Mouse (Mus musculus) neural tube, embryonic 14.5 days (tissue): ENCODE measurements around the gene D630036H23Rik. TPM values are rescaled to one million over a fixed set of nuclear protein-coding genes. Genes with fewer than 3 reads are reported as not detected.
A peak's percentile ranks its signal among the peaks of the same experiment; 100 is the strongest.
"Not testable (repeated sequence)": the region's sequence is repeated elsewhere in the genome, so short reads cannot be mapped to it uniquely, and the experiment has no call there.

ENCODE experiments used
- ATAC-seq: fragments of 200-750 bp; cut with Nextera tagmentation; 2 replicates; pipeline ENCODE4 v1.8.0; 2017; ENCODE audit warnings: low read depth, mild to moderate bottlenecking, moderate TSS enrichment, moderate library complexity
- H3K27ac ChIP-seq: fragments of 300-500 bp; sonication (generic); 2 replicates; pipeline ENCODE4 v1.5.1; 2014; ENCODE audit warnings: low read depth, mild to moderate bottlenecking, control low read depth, low read length, moderate library complexity, mixed read lengths
- H3K27me3 ChIP-seq: fragments of 300-500 bp; sonication (generic); 2 replicates; pipeline ENCODE4 v1.6.1; 2014; ENCODE audit warnings: low read length; ENCODE audit not compliant: control insufficient read depth, insufficient read depth
- H3K36me3 ChIP-seq: fragments of 300-500 bp; sonication (generic); 2 replicates; pipeline ENCODE4 v1.6.1; 2014; ENCODE audit warnings: low read length, mixed read lengths; ENCODE audit not compliant: control insufficient read depth, insufficient read depth
- H3K4me1 ChIP-seq: fragments of 300-500 bp; sonication (generic); 2 replicates; pipeline ENCODE4 v1.6.1; 2014; ENCODE audit warnings: low read length; ENCODE audit not compliant: control insufficient read depth, insufficient read depth
- H3K4me2 ChIP-seq: fragments of 300-500 bp; sonication (generic); 2 replicates; pipeline ENCODE4 v1.6.1; 2014; ENCODE audit warnings: mild to moderate bottlenecking, low read depth, low read length, control low read depth
- H3K4me3 ChIP-seq: fragments of 300-500 bp; sonication (generic); 2 replicates; pipeline ENCODE4 v1.5.1; 2014; ENCODE audit warnings: low read depth, low read length, control low read depth, mixed read lengths
- H3K9ac ChIP-seq: fragments of 300-500 bp; sonication (generic); replicated peaks from 2 replicates; pipeline ENCODE4 v1.6.1; 2014; ENCODE audit warnings: low read depth, mild to moderate bottlenecking, control low read depth, low read length, mixed read lengths
- H3K9me3 ChIP-seq: fragments of 300-500 bp; sonication (generic); 2 replicates; pipeline ENCODE4 v1.6.1; 2016; ENCODE audit warnings: low read length; ENCODE audit not compliant: control insufficient read depth
- WGBS: fragments of 180-500 bp; shearing (Covaris S2); extraction: QIAGEN DNeasy Blood & Tissue Kit; methylation state at CpG from one replicate; pipeline ENCODE4 v1.1.7; 2014; 5-methylcytosine and 5-hydroxymethylcytosine counted together
- polyA plus RNA-seq: library from polyadenylated mRNA; unstranded; fragments of >200 nt; fragmentation: Nextera tagmentation; extraction: Ambion mirVana; gene quantifications from 2 replicates; pipeline ENCODE4 v1.2.1, GENCODE M21; 2014

Gene D630036H23Rik
- polyA plus RNA-seq, 1 experiment from 2014 or later, result 2.6 TPM

DNA sequence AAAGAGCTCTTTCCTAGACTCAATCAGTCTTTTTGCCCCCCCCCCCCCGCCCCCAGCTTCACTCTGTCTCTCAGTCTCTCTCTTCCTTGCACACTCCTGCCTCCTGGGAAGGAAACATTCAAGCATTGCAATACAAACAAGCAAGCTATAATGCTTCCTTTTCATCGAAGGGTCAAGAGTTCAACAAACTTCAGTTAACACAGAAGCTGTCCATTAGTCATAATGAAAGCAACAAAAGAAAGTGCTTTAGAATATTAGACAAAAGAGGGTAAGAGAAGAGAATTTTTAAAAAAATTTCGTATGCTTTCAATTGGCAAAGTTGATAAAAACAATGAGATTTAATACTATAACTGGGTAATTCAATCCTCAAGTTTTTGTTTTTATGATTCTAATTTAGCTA lies 1.7 kb downstream of the D630036H23Rik start:
- H3K4me1 ChIP-seq, result peaks cover 4% of the 10 kb centered on the region; the same call in 1 of the 2 replicates
- no peak overlapping the region for H3K4me3 ChIP-seq
- H3K27me3 ChIP-seq, result no peaks in the 10 kb centered on the region
- no peak overlapping the region for H3K4me2 ChIP-seq
- ATAC-seq, result no peak
- WGBS, result 21% methylated on average over 3 of the region's 3 CpGs
- H3K27ac ChIP-seq, result no peak overlapping the region
- no peak overlapping the region for H3K9ac ChIP-seq
- no peaks in the 10 kb centered on the region for H3K36me3 ChIP-seq
- no peaks in the 10 kb centered on the region for H3K9me3 ChIP-seq

DNA sequence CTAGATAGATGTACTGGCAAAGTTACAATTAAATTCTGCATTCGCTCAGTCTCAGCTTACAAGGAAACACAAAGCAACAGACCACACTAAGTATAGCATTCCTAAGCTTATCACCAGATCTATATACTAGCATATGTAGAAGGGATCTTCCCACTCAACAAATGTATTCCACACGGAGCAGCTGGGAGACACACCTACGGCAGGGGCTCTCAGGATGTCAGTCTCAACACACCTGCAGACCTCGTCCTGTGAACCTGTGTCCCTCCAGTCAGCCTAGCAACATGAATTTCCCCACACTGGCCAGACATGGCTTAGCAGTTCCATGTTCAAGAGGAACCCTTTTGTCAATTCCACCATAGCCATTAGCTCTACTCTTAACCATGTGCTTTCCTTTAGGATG lies 5.6 kb downstream of the D630036H23Rik start:
- not testable (repeated sequence) for H3K9ac ChIP-seq, H3K4me1 ChIP-seq, H3K9me3 ChIP-seq, ATAC-seq, H3K4me3 ChIP-seq, H3K27me3 ChIP-seq, H3K36me3 ChIP-seq, H3K4me2 ChIP-seq, H3K27ac ChIP-seq
- 94% methylated on average over 3 of the region's 4 CpGs for WGBS

DNA sequence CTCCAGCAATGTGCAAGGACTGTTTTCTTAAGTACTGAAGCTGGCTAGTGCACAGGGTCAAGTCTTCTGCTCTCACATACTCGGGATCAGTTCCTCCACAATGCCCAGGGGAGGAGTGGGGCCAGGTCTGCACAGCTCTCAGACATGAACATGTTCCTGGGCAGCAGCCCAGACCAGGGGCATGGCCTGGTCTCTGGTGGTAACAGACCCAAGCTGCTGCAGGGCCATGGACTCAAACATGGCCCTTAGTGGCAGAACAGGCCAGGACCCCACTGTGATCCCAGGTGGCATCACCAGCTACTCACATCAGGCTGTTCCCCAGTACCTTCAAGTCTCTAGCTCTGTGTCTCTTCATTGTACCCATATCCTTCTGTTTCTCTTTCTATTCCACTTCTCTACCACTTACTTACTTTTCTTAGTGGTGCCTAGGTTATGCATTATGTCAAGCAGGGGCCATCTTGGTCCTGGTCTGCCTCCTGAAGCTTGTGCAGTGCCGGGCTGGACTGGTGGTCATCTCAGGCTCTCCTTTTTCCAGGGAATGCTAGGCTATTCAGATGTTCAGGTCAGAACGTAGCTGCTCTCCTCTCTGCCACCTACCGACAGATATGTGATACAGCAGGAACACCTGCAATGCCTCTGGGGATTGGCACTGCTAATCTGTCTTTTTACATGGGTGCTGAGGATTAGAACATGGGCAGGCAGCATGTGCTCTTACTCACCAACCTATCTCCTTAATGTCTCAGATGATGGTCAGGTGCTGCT lies 8.6 kb downstream of the D630036H23Rik start:
- Histone ChIP-seq H3K4me2 (no peak overlapping the region), H3K9ac (no peak overlapping the region), H3K36me3 (no peaks in the 10 kb centered on the region), H3K9me3 (no peaks in the 10 kb centered on the region), H3K27me3 (no peaks in the 10 kb centered on the region), H3K27ac (no peak overlapping the region), H3K4me3 (no peak overlapping the region), H3K4me1 (no peaks in the 10 kb centered on the region)
- 59% methylated on average over 4 of the region's 4 CpGs for WGBS
- ATAC-seq, result no peak

DNA sequence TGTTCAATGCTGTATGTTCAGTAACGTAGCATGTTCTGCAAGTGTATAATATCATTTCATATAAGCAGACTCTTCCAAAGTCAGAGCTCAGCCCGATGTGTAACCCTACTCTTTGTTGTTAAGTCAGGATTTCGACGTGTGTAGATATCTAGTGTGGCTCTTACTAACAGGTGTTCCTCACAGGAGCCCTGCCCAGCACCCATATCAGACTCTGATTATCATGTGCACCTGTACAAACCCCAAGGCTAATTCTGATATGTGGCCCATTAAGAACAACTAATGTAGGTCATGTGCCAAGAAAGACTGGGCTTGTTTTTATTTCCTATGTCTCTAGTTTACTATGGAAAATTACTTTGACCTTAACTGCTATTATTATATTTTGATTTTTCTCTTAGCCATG lies 18.0 kb downstream of the D630036H23Rik start:
- no peaks in the 10 kb centered on the region for H3K27me3 ChIP-seq
- H3K9ac ChIP-seq, result no peak overlapping the region
- H3K36me3 ChIP-seq, result no peaks in the 10 kb centered on the region
- no peak overlapping the region for H3K4me3 ChIP-seq
- no peak overlapping the region for H3K27ac ChIP-seq
- no peak overlapping the region for H3K4me2 ChIP-seq
- 96% methylated on average over 4 of the region's 4 CpGs for WGBS
- H3K9me3 ChIP-seq, result no peaks in the 10 kb centered on the region
- no peaks in the 10 kb centered on the region for H3K4me1 ChIP-seq
- ATAC-seq, result no peak

DNA sequence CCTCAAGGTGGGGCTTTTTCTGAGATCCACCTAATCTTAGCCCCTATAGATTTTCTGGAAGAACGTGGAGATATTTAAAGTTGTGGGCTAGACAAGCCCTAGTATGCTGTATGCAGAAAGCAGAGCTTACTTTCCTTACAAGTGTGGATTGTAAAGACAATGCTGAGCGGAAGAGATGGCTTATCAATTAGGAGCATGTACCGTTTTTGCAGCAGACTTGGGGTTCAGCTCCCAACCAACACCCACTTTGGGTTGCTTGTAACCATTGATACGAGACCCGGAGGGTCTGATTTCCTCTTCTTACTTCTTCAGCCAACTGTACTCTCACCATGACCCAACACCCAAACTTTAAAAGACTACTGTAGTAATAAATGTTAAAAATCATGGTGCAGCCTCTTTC lies 21.3 kb downstream of the D630036H23Rik start:
- no peak overlapping the region for H3K27ac ChIP-seq
- H3K9ac ChIP-seq, result no peak overlapping the region
- H3K4me1 ChIP-seq, result no peaks in the 10 kb centered on the region
- WGBS, result 93% methylated on average over 5 of the region's 5 CpGs
- no peaks in the 10 kb centered on the region for H3K27me3 ChIP-seq
- no peak for ATAC-seq
- H3K4me3 ChIP-seq, result no peak overlapping the region
- no peaks in the 10 kb centered on the region for H3K36me3 ChIP-seq
- no peaks in the 10 kb centered on the region for H3K9me3 ChIP-seq
- H3K4me2 ChIP-seq, result no peak overlapping the region

DNA sequence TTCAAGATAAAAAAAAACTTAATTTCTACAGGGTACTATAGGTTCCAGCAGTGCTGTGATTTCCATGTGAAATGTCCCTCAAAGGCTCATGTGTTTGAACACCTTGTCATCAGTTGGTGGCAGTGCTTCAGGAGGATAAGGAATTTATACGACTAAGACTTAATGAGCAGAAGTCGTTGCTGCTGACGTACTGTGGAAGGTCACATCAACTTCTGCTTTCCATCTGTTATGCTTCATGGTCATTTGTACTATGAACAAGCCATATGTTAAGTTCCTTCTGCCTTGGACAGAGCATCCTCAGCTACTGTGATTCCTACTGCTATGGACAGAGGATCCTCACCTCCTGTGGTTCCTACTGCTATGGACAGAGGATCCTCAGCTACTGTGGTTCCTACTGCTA lies 21.9 kb downstream of the D630036H23Rik start:
- no peak overlapping the region for H3K4me3 ChIP-seq
- H3K36me3 ChIP-seq, result no peaks in the 10 kb centered on the region
- no peaks in the 10 kb centered on the region for H3K9me3 ChIP-seq
- no peak overlapping the region for H3K27ac ChIP-seq
- H3K9ac ChIP-seq, result no peak overlapping the region
- WGBS, result 89% methylated on average over 3 of the region's 3 CpGs
- H3K27me3 ChIP-seq, result no peaks in the 10 kb centered on the region
- no peak for ATAC-seq
- no peaks in the 10 kb centered on the region for H3K4me1 ChIP-seq
- no peak overlapping the region for H3K4me2 ChIP-seq

DNA sequence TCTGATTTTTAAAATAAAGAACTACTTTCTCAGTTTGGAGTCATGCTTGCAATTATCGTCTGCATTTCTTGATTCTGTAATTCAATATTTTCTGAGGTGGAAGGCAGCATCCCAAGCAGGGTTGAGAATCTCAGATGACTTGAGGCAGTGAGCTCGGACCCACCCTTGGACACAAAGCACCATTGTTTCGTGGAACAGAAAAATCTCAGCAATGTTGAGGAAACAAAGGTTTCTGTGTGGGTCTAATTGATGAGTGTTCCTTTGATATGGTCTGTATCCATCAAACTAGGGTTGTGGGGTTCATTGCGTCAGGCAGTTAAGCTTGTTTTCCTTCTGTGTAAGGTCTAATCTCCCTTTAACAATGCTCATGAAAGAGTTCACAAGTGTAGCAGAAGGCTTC lies 37.9 kb downstream of the D630036H23Rik start:
- Histone ChIP-seq H3K9ac (no peak overlapping the region), H3K4me1 (no peaks in the 10 kb centered on the region), H3K4me2 (no peak overlapping the region), H3K9me3 (no peaks in the 10 kb centered on the region), H3K4me3 (no peak overlapping the region), H3K27ac (no peak overlapping the region), H3K27me3 (no peaks in the 10 kb centered on the region), H3K36me3 (no peaks in the 10 kb centered on the region)
- 52% methylated on average over 4 of the region's 4 CpGs for WGBS
- ATAC-seq, result no peak

DNA sequence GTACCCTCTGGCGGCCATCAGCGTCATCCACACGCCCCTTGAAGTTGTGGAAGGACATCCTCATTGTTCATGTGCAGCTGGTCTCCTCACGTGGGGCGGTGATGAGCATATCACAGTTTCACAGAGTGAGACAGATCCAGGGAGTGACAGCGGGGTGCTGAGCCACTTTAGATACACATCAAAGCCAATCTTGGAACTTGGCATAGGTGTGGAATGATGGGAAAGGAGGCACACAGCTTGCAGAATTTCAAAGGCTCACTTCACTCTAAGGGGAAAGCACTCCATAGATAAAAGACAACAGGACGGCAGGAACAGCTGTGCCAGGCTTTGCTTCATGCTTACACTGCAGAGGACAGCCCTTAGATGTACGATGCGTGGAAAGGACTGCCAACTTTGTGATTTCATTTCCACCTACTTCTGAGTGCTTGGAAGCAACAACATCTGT lies 48.1 kb downstream of the D630036H23Rik start:
- Histone ChIP-seq H3K9ac (no peak overlapping the region), H3K4me2 (no peak overlapping the region), H3K4me3 (no peak overlapping the region), H3K27ac (no peak overlapping the region), H3K27me3 (no peaks in the 10 kb centered on the region), H3K36me3 (no peaks in the 10 kb centered on the region), H3K4me1 (no peaks in the 10 kb centered on the region), H3K9me3 (no peaks in the 10 kb centered on the region)
- ATAC-seq, result no peak
- WGBS, result 82% methylated on average over 9 of the region's 9 CpGs

DNA sequence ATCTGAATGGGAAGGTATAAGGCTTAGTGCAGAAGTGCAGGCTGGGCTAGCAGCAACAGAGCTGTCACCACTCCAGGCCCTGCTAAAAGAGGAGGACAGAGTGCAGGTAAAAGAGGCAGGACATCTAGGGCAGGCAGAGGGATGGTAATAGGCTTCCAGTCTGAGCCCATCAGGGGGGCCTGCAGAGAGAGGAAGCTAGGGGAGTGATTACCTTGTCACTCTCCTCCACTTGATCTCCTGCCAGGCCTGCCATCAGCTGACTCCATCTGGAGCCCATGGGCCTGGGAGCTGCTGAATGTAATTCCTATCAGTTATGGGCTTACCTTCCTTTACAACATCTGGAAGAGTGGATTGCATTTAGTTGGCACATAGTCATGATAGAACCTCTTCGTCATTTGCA lies 49.3 kb downstream of the D630036H23Rik start:
- H3K27me3 ChIP-seq, result no peaks in the 10 kb centered on the region
- no peak overlapping the region for H3K27ac ChIP-seq
- H3K4me2 ChIP-seq, result no peak overlapping the region
- H3K9ac ChIP-seq, result no peak overlapping the region
- H3K9me3 ChIP-seq, result no peaks in the 10 kb centered on the region
- peak; percentile 14; the same call in 1 of the 2 replicates for ATAC-seq
- no peak overlapping the region for H3K4me3 ChIP-seq
- H3K36me3 ChIP-seq, result no peaks in the 10 kb centered on the region
- WGBS, result 85% methylated on average over 1 of the region's 1 CpGs
- no peaks in the 10 kb centered on the region for H3K4me1 ChIP-seq
